8 mouse cellular contexts compared by ENCODE assay signal in genomic region chr6:116337835-116338501, GRCm38 (mm10). TPM values are rescaled to one million over a fixed set of nuclear protein-coding genes. Genes with fewer than 3 reads are reported as not detected.
DNase-seq lines count a peak whose midpoint lies in the region; ATAC-seq and TF ChIP-seq lines count a peak whose summit lies in the region.

Gene March8, plus strand, starts transcription at chr6:116338024.

- H3K27me3 ChIP-seq in lung, postnatal 0 days (replicated peaks; ENCODE audit: insufficient read depth, low read length), result no peaks in the 10 kb centered on the region

- peak within 1 kb of the TSS; percentile 69 for H3K4me2 ChIP-seq in lung, postnatal 0 days (replicated peaks; ENCODE audit: low read depth, low read length)

- H3K9me3 ChIP-seq in lung, postnatal 0 days (ENCODE audit: low read length), result no peaks in the 10 kb centered on the region

- H3K27ac ChIP-seq in lung, postnatal 0 days (ENCODE audit: low read length), result peak within 1 kb of the TSS; percentile 90

- peak within 1 kb of the TSS; percentile 75 for H3K9ac ChIP-seq in lung, postnatal 0 days (replicated peaks; ENCODE audit: low read depth)

- peak; percentile 70 for DNase-seq in MEL-GATA-1-ER (ENCODE audit: extremely low read depth, low read depth)
- DNase-seq in cerebellum, adult 8-10 months, result peak; percentile 87
- DNase-seq in forelimb bud, embryonic 11.5 days (ENCODE audit: low read depth, low spot score), result peak; percentile 96
- peak; percentile 91 for DNase-seq in layer of hippocampus, adult 9-11 months
- peak; percentile 97 for DNase-seq in lung, postnatal 0 days (ENCODE audit: low spot score)
- peak; percentile 84 for DNase-seq in ovary, postnatal 14 days (ENCODE audit: low spot score)
- DNase-seq in thymus, postnatal 14 days, result peak; percentile 57

- H3K4me1 ChIP-seq in lung, postnatal 0 days (ENCODE audit: insufficient read depth, low read depth, low read length), result no peaks in the 10 kb centered on the region

- WGBS in lung, postnatal 0 days, result under 1% methylated on average over 66 of the region's 75 CpGs

- peak; percentile 79 to 82 for ATAC-seq in hematopoietic stem cell, adult 5-6 weeks (replicated peaks in 1 of 2; ENCODE audit: insufficient read depth in 1 of 2, low FRiP score in 2 of 2, low TSS enrichment in 1 of 2, low read depth in 1 of 2, poor library complexity in 2 of 2, severe bottlenecking in 2 of 2)
- peak; percentile 98 for ATAC-seq in lung, postnatal 0 days

- TF ChIP-seq CTCF in lung, postnatal 0 days (IDR thresholded peaks at IDR 0.05), result peak; percentile 6; the same call in 1 of the 2 replicates

- no peak for TF ChIP-seq EP300 in lung, postnatal 0 days (IDR thresholded peaks at IDR 0.05)

- H3K36me3 ChIP-seq in lung, postnatal 0 days (ENCODE audit: insufficient read depth, low read length), result no peaks in the 10 kb centered on the region

- H3K4me3 ChIP-seq in lung, postnatal 0 days (ENCODE audit: low read depth, low read length), result peak within 1 kb of the TSS; percentile 83

RNA-seq across cellular contexts. Expression of gene March8, which starts in this region (rescaled TPM):
- 12.9 and 34.2 TPM in 2 replicates for total RNA-seq in hematopoietic stem cell, adult 5-6 weeks (2017)
- polyA plus RNA-seq in lung, postnatal 0 days (2015; fragmentation: Nextera tagmentation; extraction: Ambion mirVana), result 26.4 and 29.0 TPM in 2 replicates

Comparison
In these comparisons a context has a peak if more than half of its experiments do, and no peak if none do; other contexts are left out.
1. Peak in every context shown above with its lines: DNase-seq, ATAC-seq, H3K4me3 ChIP-seq and H3K27ac ChIP-seq.